Mouse (Mus musculus) spleen, adult 12 weeks (tissue): ENCODE measurements around the gene Mapk1ip1l.
"Not testable (repeated sequence)": the region's sequence is repeated elsewhere in the genome, so short reads cannot be mapped to it uniquely, and the experiment has no call there.

Experiments
- DNase-seq: peaks from one replicate; pipeline ENCODE4 v3.0.0; 2022; ENCODE audit warnings: low spot score

The Mapk1ip1l gene

DNA sequence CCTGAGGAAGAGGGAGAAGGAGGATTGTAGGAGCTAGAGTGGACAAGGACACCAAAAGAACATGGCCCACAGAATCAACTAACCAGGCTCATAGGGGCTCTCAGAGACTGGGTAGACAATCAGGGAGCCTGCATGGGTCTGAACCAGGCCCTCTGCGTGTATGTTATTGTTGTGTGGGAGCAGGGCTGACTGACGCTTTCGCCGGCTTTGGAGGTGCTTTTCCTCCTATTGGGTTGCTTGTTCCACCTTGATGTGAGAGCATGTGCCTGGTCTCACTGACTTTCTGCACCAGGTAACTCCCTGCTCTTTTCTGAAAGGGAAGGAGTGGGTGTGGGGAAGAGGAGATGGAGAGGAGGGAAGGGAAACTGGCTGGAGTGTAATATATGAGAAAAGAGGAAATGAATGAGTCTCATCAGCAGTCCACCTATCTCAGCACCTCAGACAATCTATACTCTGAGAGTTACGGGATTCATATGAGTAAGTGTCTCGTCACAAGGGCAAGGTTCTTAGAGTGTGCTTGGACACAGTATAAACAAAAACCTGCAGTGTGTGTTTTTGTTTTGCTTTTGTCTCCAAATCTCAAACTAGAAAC, 6.8 kb downstream of the Mapk1ip1l start:
- no peak for DNase-seq

DNA sequence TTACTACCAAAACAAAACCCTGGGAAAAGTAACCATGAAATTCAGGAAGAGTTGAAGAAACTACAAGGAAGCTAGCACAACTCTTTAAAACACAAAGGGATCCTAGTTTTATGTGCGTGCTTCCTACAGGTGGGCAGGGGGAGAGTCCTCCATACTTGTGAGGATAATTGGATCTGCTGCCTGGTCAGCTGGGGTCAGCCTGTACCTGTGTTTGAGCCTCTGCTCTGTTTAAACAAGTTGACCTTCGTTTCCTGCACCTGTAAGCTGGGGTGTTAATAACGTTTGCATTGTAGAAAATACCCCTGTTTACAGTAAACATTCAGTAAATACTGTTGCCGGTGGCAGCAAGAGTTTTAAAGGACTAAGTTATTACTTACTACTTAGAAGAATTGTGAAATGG, 7.9 kb downstream of the Mapk1ip1l start:
- no peak for DNase-seq

DNA sequence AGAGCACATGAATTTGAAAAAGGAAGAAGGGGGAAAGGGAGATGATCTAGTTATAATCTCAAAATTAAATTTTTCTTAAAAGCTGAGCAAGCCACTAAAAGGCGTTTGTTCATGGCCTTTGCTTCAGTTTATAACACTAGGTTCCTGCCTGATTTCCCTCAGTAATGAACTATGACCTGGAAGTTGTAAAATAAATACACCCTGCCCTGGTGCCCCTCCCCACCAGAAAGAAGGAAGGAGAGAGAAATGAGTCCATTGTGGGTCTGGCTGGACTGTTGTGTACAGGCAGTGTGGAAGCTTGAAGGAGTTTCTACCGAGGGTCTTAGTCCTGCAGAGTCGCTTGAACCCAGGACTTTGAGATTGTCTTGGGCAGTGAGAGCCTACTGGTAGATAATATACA, 9.6 kb downstream of the Mapk1ip1l start:
- DNase-seq, result no peak

DNA sequence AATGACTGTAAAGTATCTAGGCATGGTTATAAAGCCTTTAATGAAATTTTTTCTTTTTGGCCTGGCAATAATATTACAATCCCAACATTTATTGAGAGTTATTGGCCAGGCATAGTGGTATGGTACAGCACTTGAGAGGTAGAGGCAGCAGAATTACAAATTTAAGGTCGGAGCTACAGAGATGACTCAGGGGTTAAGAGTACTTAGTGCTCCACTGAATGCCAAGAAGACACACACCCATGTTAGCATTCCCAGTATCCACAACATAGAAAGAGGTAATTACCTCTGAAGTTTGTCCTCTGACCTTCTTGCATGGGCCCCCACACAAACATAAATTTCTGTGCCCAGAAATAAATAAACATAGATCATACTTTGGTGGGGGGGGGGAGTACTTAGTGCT, 11.0 kb downstream of the Mapk1ip1l start:
- no peak for DNase-seq

DNA sequence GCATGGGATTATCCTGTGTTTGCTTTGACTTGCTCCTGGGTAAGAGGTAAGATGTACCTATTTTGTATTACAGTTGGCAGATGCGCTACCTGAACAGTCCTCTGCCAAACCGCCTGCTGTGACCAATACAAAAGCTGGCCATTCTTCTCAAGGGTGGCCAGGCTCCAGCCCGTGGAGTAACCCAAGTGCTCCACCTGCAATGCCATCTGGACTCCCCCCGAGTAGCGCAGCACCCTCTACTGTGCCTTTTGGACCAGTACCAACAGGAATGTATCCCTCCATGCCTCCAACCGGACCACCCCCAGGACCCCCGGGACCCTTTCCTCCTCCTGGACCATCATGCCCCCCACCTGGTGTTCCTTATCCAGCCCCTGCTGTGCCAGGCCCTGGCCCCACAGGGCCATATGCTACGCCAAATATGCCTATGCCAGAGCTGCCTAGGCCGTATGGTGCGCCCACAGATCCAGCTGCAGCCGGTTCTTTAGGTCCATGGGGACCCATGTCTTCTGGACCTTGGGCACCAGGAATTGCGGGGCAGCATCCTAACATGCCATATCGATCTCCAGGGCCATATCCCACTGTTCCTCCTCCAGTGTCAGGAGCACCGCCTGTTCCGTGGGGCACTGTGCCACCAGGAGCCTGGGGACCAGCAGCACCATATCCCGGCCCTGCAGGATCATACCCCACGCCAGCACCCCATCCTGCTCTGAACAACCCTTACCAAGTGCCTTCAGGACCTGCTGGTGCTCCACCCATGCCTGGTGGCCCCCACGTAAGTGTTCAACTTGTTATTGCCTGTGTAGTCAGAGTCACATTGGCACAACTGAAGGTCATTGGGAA, 12.5 kb downstream of the Mapk1ip1l start:
- no peak for DNase-seq

DNA sequence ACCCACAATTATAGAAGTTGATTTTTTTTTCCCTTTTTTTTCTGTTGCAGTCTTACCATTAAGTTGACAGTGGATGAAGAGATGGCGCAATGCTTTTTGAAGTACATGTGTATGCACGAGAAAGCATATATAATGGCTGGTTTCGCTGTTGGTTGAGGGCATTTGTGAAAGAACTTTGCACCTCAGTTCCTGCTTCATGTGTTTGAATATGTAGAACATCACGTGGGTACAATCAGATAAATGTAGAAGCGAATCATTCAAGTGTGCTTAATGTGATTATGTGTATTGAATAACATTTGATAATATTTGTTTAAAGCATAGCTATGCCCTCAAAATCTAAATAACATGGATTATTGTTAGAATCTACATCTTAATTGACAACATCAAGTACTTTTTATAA, 21.3 kb downstream of the Mapk1ip1l start:
- no peak for DNase-seq

DNA sequence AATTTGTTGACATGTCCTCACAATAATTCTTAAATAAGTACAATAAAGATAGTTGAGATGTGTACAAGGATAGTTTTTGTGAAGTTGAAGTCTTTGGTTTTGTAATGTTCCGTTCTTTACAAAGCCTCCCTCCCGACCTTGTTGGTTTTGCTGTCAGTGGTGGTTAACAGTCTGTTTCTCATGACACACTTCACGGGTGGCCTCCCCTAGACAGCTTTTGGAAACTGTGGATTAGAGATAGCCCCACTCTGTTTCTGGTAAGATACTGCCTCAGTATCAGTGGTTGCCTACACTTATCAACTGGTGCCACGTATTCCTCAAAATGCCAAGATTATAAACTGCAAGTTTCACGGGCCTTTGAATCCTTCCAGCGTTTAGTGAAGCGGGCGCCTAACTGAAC, 23.5 kb downstream of the Mapk1ip1l start:
- DNase-seq, result not testable (repeated sequence)

DNA sequence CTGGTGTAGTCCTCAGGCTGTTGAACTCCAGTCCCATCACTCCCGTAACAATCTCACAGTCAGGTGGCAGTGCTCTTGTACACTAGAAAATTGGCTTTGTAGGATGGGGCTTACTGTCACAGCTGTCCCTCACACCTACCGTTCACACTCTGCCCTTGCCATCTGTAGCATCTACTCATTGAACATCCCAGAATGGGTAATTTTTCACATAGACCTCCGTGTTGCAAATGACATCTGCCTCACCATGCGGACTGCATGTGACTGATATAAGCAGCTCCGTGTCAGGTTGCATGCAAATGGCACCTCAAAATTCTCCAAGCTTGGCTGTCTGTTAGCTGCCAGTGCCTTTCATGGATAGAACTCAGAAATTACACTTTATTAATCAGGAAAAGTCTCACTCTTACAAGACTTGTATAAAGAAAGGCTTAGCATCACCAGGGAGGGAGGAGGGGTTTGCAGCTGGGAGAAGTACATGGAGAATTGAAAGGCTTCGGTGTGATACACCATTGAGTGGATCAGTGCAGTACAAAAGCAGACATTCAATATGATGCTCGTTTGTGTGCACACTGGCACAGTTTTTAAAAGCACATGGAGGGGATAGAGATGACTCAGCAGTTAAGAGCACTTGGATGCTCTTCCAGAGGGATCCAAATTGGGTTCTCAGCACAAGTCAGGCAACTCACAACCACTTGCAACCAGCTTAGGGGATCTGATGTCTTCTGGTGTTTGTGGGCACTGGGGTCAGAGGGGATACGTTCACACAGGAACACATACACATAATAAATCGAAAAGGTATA, 28.1 kb downstream of the Mapk1ip1l start:
- DNase-seq, result no peak

DNA sequence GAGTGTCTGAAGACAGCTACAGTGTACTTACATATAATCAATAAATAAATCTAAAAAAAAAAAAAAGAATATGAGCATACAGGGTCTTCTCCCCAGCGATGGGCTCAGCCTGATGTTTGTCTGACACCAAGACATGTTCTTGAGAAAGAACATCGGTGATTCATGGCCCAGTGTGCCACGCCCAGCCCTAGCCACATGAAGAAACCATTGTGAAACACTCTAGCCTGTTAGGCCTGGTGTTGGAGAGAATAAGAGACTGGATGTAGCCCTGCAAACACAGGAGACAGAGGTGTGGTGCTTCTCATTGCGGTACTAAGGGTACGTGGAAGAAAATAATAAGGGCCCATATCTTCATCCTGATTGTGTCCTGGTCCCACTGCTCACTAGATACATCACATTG, 29.3 kb downstream of the Mapk1ip1l start:
- DNase-seq, result no peak

DNA sequence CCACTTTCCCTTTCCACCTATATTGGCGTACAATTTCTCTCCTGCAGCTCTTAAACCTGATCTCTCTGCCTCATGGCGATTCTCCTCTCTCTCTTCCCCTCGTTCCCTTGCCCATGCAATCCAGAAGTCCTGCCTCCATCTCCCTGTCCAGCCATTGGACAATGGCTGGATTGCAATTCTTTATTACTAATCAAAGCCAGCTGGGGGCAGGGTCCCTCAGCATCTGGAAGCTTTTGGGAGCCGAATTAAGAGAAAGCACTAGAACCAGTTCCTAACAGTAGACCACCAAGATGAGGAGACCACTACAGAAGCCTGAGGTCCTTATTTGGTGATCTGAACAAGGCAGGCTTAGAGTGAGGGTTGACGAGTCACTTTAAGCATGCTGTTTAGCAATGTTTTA, 33.9 kb downstream of the Mapk1ip1l start:
- no peak for DNase-seq

DNA sequence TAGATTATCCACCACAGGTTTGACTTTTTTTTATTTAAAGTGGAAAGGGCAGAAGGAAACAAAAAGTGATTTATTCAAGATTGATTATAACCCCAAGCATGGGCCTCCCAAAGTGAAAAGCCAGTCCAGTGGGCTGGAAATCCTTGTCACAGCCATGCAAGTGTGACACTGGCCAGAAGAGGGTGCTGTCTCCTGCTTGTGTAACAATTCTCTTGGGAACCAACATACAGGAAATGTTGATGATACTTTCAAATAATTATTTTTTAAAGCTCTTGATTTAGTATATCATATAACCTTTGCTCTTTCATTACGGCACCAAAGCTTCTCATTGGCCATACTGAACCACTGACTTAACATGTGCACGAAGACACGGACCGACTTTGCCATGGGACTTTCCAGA, 36.8 kb downstream of the Mapk1ip1l start:
- DNase-seq, result peak; percentile 44

DNA sequence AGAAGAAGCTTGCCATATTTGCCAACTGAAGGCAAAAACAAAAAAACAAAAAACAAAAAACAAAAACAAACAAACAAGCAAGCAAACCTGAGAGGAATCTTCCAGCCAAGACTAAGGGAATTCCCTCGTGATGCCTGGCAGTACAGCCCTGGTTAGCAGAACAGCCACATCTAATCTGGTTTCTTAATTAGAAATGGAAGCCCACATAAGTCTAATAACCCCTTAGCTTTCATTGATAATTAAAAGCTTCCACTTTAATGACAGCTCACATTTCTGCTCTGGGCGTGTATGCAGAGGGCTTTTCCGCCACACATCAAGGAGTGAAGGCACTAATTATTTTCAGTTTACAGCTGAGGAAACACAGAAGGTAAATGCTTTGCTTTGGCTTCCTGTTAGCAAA, 37.2 kb downstream of the Mapk1ip1l start:
- DNase-seq, result no peak

DNA sequence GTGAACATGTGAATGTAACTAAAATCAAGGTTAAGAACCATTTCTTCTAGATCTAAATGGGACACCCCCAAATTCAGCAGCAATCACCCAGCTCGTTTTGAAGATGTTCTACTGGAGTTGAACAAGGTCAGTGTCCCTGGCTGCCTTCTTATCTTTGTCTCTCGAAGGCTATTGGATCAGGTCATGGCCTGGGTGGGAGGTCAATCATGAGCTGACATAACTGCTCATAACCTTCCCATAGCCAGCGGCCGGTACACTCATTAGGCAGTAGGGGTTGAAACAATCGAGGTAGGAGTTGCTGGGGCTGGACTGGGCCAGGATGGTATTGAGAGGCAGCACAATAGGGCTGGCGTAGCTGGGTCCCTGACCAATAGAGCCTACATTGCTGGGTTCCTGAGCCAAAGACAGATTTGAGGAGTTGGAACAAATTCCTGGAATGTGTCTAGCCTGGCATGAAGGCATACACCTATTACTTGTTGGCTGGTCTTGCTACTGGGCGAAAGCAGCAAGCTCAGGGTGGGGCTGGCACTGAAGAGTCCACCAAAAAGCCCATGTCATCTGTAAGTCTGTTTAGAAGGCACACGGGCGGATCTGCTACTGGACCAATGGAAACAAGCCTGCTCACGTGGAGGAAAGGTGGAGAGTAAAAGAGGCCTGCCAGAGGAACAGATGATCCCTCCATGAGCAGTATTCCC, 42.3 kb downstream of the Mapk1ip1l start:
- DNase-seq, result no peak

DNA sequence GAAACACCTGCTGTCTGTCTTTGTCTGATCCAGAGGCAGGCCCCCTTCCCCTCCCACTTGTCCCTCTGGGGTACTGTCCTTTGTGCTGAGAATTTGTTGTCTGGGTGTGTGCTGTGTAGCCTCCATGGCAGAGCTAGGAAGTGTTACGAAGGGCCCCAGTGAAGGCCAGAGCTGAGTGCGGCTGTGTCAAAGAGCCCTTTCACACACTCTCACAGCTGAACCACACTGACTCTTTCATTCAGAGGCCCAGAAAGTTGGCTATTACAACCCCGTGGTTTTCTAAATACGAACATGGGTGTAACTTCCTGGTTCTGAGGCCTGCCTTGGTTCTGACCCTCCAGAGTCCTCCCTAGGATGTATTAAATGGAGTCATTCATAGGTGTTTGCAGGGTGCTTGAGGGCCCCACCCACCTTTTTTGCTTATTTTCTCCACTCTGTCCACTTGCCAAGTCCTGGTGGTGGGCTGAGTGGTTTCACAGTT, 43.8 kb downstream of the Mapk1ip1l start:
- no peak for DNase-seq

DNA sequence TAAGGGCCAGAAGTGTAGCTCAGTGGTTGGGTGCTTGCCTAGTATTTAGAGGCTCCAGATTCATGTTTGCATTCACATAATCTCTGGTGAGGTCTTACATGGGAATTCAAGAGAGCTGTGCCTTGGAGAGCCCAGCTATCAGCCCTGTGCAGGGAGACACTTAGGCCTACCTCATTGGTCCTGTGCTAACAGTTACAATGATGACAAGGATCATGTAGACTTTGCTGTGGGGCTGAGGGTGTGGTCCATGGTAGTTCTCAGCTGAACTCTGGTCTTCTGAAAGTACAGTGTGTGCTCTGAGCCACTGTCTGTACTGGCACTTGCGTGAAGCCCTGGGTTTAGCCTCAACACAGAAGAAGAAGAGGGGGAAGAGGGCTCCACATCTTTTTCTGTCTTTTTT, 48.6 kb downstream of the Mapk1ip1l start:
- DNase-seq, result no peak

DNA sequence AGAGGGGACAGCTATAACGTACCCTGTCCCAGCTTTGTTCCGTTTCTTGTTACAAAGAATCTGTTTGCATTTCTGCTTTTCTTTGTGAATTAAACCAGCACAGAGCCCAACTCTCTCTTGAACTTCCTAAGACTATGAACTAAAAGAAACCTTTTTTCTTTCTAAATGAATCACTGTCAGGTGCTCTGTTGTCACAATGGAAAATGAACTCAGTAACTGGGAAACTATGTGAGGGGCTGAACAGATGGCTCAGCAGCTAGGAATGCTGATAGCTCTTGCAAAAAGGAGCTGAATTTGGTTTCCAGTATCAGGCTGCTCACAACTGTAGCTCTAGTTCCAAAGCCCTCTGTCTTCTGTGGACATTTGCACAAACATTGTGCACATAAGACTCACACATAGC, 52.9 kb downstream of the Mapk1ip1l start:
- no peak for DNase-seq

DNA sequence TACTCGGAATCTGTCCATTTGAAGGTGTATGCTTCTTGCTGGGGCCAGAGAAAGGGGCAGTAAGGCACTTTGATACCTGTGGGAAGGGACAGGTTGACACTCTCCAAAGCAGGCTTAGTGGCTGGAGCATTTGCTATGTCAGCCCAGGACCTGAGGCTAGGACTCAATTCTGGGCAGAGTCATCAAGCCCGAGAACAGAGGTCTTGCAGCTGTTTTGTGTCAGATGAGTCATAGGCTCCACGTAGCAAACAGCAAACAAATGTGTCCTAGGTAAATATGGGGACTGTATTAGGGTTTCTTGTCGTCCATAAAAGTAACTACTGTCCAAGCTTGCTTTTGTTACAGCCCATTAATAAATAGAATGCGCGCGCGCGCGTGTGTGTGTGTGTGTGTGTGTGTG, 54.2 kb downstream of the Mapk1ip1l start:
- DNase-seq, result no peak

DNA sequence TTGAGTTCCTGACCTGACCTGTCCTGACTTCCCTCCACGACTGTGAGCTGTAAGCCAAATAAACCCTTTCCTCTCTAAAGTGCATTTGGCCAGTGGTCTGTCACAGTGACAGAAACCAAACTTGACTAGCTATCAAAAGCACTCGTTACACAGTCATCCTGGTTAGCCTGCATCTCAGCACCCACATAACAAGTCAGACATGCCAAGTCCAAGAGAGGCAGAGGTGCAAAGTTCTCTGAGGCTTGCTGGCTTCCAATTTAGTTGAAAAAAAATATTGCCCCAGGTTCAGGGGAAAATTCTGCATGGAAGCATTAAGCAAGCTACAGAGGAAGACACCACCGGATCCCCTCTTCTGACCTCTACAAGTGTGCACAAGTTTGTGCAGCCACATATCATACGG, 55.2 kb downstream of the Mapk1ip1l start:
- no peak for DNase-seq

DNA sequence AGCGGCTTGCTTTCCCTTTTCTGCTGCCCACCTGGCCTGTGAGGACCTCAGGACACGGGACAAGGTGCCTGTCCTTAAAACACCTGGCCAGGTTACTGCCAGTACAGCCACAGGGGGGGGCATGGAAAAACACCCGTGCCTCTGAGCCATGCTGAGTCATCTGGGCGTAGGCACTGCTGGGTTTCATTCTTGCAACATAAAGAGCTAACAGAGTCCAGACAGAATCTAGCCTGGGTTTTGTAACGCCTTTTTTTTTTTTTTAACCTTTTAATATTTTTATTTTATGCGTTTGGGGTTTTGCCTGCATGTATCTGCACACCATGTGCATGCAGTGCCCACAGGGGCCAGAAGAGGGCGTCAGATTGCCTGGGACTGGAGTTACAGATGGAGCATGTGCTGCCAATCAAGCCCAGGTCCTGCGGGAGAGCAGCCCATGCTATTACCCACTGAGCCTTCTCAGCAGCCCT, 56.1 kb downstream of the Mapk1ip1l start:
- DNase-seq, result peak; percentile 24

DNA sequence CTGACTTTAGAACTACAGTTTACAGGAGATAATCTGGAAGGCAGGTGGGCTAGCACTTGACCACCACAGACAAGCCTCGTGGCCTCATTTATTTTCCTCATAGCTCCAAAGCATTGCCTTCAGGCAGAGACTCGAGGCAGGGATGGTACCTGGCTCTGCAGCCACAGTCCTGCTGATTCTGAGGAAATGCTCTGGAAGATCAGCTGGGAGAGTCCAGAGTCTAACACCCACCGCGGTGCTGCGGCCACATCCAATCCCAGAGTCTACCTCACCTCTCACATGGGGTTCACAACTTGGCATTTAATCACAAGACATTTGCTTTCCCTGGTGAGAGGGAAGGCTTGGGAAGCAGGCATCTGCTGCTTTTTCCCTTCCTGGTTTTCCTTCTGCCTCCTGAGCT, 56.9 kb downstream of the Mapk1ip1l start:
- DNase-seq, result no peak

DNA sequence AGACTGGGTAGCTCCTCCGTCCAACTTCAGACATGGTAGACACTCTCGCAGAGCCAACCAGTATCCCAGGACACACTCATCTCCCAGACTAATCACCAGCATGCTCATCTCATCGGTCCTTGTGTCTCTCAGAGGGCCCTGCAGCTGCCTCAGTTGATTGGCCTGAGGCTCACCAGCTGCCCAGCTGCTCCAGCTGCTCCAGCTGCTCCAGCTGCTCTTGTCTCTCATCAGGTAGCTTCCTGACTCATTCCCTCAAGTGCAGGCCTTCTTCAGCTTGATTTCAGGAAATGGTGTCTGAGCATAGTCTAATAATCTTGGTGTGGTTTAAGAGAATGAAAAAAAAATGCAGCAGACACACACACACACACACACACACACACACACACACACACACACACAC, 58.6 kb downstream of the Mapk1ip1l start:
- no peak for DNase-seq

DNA sequence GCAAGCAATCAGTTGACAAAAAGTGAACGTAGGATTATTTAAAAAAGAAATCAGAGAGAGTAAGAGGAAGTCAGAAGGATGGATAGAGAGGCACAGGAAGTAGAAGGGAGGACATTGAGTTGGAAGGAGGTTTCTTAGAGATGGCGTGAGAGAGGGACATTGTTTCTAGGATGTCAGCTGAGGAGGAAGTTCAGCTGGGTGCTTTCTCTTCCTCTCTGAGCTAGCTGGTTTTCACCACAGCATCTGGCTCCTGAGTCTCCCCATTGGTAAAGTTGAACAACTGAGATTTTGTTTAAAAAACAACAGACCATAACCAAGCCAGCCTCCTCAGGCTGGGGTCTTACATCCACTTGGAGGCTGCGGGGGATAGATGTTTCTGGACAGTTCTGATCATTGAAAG, 61.5 kb downstream of the Mapk1ip1l start:
- DNase-seq, result no peak
